Comparison of ENCODE assay signal across 10 mouse cellular contexts in genomic region chr8:4257350-4257749, GRCm38 (mm10). TPM values are rescaled to one million over a fixed set of nuclear protein-coding genes. Genes with fewer than 3 reads are reported as not detected.
A peak's percentile ranks its signal among the peaks of the same experiment; 100 is the strongest.
DNase-seq lines count a peak whose midpoint lies in the region; ATAC-seq and TF ChIP-seq lines count a peak whose summit lies in the region.
"Had no signal": no experiment of that assay in that cellular context is flagged by ENCODE, and none has a peak within 500 bp of the region (broad histone marks: within the 10 kb centered on the region; RNA-seq: fewer than 3 reads in every experiment).

No protein-coding gene starts in this region.

- ATAC-seq in kidney, embryonic 15.5 days (replicated peaks; ENCODE audit: low FRiP score) = no peak
- ATAC-seq in forebrain, embryonic 12.5 days (ENCODE audit: low FRiP score) = no peak
- ATAC-seq in limb, embryonic 11.5 days (ENCODE audit: insufficient number of reproducible peaks, low FRiP score, low TSS enrichment, low read depth) = no peak
- ATAC-seq in monocyte, adult 5-6 weeks (replicated peaks; ENCODE audit: insufficient number of reproducible peaks, low FRiP score, low TSS enrichment, poor library complexity, severe bottlenecking) = no peak

- peak overlapping the region; percentile 81 for H3K4me2 ChIP-seq in kidney, embryonic 15.5 days
- H3K4me2 ChIP-seq in forebrain, embryonic 12.5 days = peak overlapping the region; percentile 61
- H3K4me2 ChIP-seq in limb, embryonic 11.5 days (ENCODE audit: low read depth, severe bottlenecking) = peak overlapping the region; percentile 48

- no peak for TF ChIP-seq POLR2A in olfactory bulb, adult 2 months (IDR thresholded peaks at IDR 0.05; ENCODE audit: insufficient read depth, low read depth, low read length)

- no peak for DNase-seq in kidney, adult 18-20 months
- no peak for DNase-seq in limb, embryonic 11.5 days (ENCODE audit: low spot score)
- DNase-seq in cerebellum, adult 18-20 months = no peak
- DNase-seq in lung, postnatal 25 days (ENCODE audit: low spot score) = no peak
- DNase-seq: thymus, postnatal 14 days had no signal

- H3K27ac ChIP-seq in kidney, embryonic 15.5 days = no peak overlapping the region
- peak overlapping the region; percentile 97; the same call in 1 of the 2 replicates for H3K27ac ChIP-seq in forebrain, embryonic 12.5 days
- no peak overlapping the region for H3K27ac ChIP-seq in limb, embryonic 11.5 days (replicated peaks; ENCODE audit: low read depth, low read length)
- H3K27ac ChIP-seq in olfactory bulb, adult 2 months (ENCODE audit: insufficient read depth, low read depth, low read length) = peak overlapping the region; percentile 92

- no peaks in the 10 kb centered on the region for H3K27me3 ChIP-seq in kidney, embryonic 15.5 days
- no peaks in the 10 kb centered on the region for H3K27me3 ChIP-seq in forebrain, embryonic 12.5 days
- no peaks in the 10 kb centered on the region for H3K27me3 ChIP-seq in limb, embryonic 11.5 days (ENCODE audit: control insufficient read depth, insufficient read depth, low read length)
- H3K27me3 ChIP-seq: CH12.LX had no signal

- H3K4me3 ChIP-seq in kidney, embryonic 15.5 days (replicated peaks) = peak overlapping the region; percentile 71
- peak overlapping the region; percentile 83 for H3K4me3 ChIP-seq in forebrain, embryonic 12.5 days (replicated peaks)
- H3K4me3 ChIP-seq in limb, embryonic 11.5 days (ENCODE audit: low read depth, low read length) = no peak overlapping the region
- peak overlapping the region; percentile 95 for H3K4me3 ChIP-seq in olfactory bulb, adult 2 months (ENCODE audit: insufficient read depth, low read depth, low read length)

- no peaks in the 10 kb centered on the region for H3K9me3 ChIP-seq in kidney, embryonic 15.5 days (replicated peaks)
- no peaks in the 10 kb centered on the region for H3K9me3 ChIP-seq in forebrain, embryonic 12.5 days
- no peaks in the 10 kb centered on the region; the same call in 1 of the 2 replicates for H3K9me3 ChIP-seq in limb, embryonic 11.5 days (ENCODE audit: control insufficient read depth, low read length)

- 71% methylated on average over 4 of the region's 4 CpGs for WGBS in kidney, embryonic 15.5 days
- 66% methylated on average over 4 of the region's 4 CpGs for WGBS in forebrain, embryonic 12.5 days
- 85% methylated on average over 4 of the region's 4 CpGs for WGBS in limb, embryonic 11.5 days
- whole genome bisulfite sequencing in olfactory bulb, adult 2 months = 23% methylated on average over 4 of the region's 4 CpGs

- peaks cover 46% of the 10 kb centered on the region for H3K4me1 ChIP-seq in kidney, embryonic 15.5 days
- peaks cover 43% of the 10 kb centered on the region for H3K4me1 ChIP-seq in forebrain, embryonic 12.5 days
- H3K4me1 ChIP-seq in limb, embryonic 11.5 days (ENCODE audit: control insufficient read depth, insufficient read depth, low read length) = peaks cover 18% of the 10 kb centered on the region; the same call in 1 of the 2 replicates
- peaks cover 50% of the 10 kb centered on the region for H3K4me1 ChIP-seq in olfactory bulb, adult 2 months (ENCODE audit: control insufficient read depth, insufficient read depth, low read length)

- peak overlapping the region; percentile 71; the same call in 1 of the 2 replicates for H3K9ac ChIP-seq in kidney, embryonic 15.5 days
- H3K9ac ChIP-seq in forebrain, embryonic 12.5 days = peak overlapping the region; percentile 90
- no peak overlapping the region; the same call in 1 of the 2 replicates for H3K9ac ChIP-seq in limb, embryonic 11.5 days (ENCODE audit: low read length)

- TF ChIP-seq CTCF in olfactory bulb, adult 2 months (IDR thresholded peaks at IDR 0.05; ENCODE audit: insufficient read depth, low read depth, low read length) = no peak

- H3K36me3 ChIP-seq in kidney, embryonic 15.5 days = peaks cover 53% of the 10 kb centered on the region
- peaks cover 61% of the 10 kb centered on the region for H3K36me3 ChIP-seq in forebrain, embryonic 12.5 days (replicated peaks)
- peaks cover 7% of the 10 kb centered on the region for H3K36me3 ChIP-seq in limb, embryonic 11.5 days (ENCODE audit: control insufficient read depth, insufficient read depth, low read length)

RNA-seq across cellular contexts. Expression of gene Ctxn1, which starts 1.7 kb away (rescaled TPM):
- 98.6 and 110 TPM in 2 replicates for polyA plus RNA-seq in kidney, embryonic 15.5 days (2015; fragmentation: Nextera tagmentation; extraction: Ambion mirVana)
- 189 and 199 TPM in 2 replicates for polyA plus RNA-seq in forebrain, embryonic 12.5 days (2016; fragmentation: Nextera tagmentation; extraction: Ambion mirVana)
- polyA plus RNA-seq in limb, embryonic 11.5 days (2014; fragmentation: Nextera tagmentation; extraction: Ambion mirVana) = 97.6 and 106 TPM in 2 replicates
- polyA plus RNA-seq in olfactory bulb, adult 2 months (2012; ENCODE audit: insufficient read depth, insufficient read length, low replicate concordance, missing spikeins) = not detected in 2 replicates
- total RNA-seq in monocyte, adult 5-6 weeks (2017) = 0.29 to 1.5 TPM in 2 of 3 replicates, not detected in the other

RNA-seq across cellular contexts. Expression of gene Snapc2, which starts 4.5 kb away (rescaled TPM):
- polyA plus RNA-seq in kidney, embryonic 15.5 days (2015; fragmentation: Nextera tagmentation; extraction: Ambion mirVana) = 56.1 and 62.9 TPM in 2 replicates
- polyA plus RNA-seq in forebrain, embryonic 12.5 days (2016; fragmentation: Nextera tagmentation; extraction: Ambion mirVana) = 63.2 and 67.2 TPM in 2 replicates
- polyA plus RNA-seq in limb, embryonic 11.5 days (2014; fragmentation: Nextera tagmentation; extraction: Ambion mirVana) = 63.4 and 73.5 TPM in 2 replicates
- polyA plus RNA-seq in olfactory bulb, adult 2 months (2012; ENCODE audit: insufficient read depth, insufficient read length, low replicate concordance, missing spikeins) = not detected in 2 replicates
- total RNA-seq in monocyte, adult 5-6 weeks (2017) = 4.6 to 7.5 TPM (median 6.2 TPM) in 3 replicates

RNA-seq across cellular contexts. Expression of gene Tgfbr3l, which starts 9.3 kb away (rescaled TPM):
- polyA plus RNA-seq in kidney, embryonic 15.5 days (2015; fragmentation: Nextera tagmentation; extraction: Ambion mirVana) = 3.8 and 6.5 TPM in 2 replicates
- 3.7 and 4.5 TPM in 2 replicates for polyA plus RNA-seq in forebrain, embryonic 12.5 days (2016; fragmentation: Nextera tagmentation; extraction: Ambion mirVana)
- polyA plus RNA-seq in limb, embryonic 11.5 days (2014; fragmentation: Nextera tagmentation; extraction: Ambion mirVana) = 1.5 and 3.0 TPM in 2 replicates
- polyA plus RNA-seq in olfactory bulb, adult 2 months (2012; ENCODE audit: insufficient read depth, insufficient read length, low replicate concordance, missing spikeins) = not detected in 2 replicates
- 0.95 to 1.8 TPM (median 0.97 TPM) in 3 replicates for total RNA-seq in monocyte, adult 5-6 weeks (2017)

RNA-seq across cellular contexts. Expression of gene Timm44, which starts 18.4 kb away (rescaled TPM):
- 64.5 and 69.5 TPM in 2 replicates for polyA plus RNA-seq in kidney, embryonic 15.5 days (2015; fragmentation: Nextera tagmentation; extraction: Ambion mirVana)
- 54.1 and 55.6 TPM in 2 replicates for polyA plus RNA-seq in forebrain, embryonic 12.5 days (2016; fragmentation: Nextera tagmentation; extraction: Ambion mirVana)
- polyA plus RNA-seq in limb, embryonic 11.5 days (2014; fragmentation: Nextera tagmentation; extraction: Ambion mirVana) = 78.0 and 80.0 TPM in 2 replicates
- not detected in 2 replicates for polyA plus RNA-seq in olfactory bulb, adult 2 months (2012; ENCODE audit: insufficient read depth, insufficient read length, low replicate concordance, missing spikeins)
- total RNA-seq in monocyte, adult 5-6 weeks (2017) = 55.0 to 89.8 TPM (median 63.5 TPM) in 3 replicates

RNA-seq across cellular contexts. Expression of gene Gm49320, which starts 18.7 kb away (rescaled TPM):
- 0.86 and 0.91 TPM in 2 replicates for polyA plus RNA-seq in kidney, embryonic 15.5 days (2015; fragmentation: Nextera tagmentation; extraction: Ambion mirVana)
- 1.3 and 1.8 TPM in 2 replicates for polyA plus RNA-seq in forebrain, embryonic 12.5 days (2016; fragmentation: Nextera tagmentation; extraction: Ambion mirVana)
- polyA plus RNA-seq in limb, embryonic 11.5 days (2014; fragmentation: Nextera tagmentation; extraction: Ambion mirVana) = 0.68 and 1.0 TPM in 2 replicates
- not detected in 2 replicates for polyA plus RNA-seq in olfactory bulb, adult 2 months (2012; ENCODE audit: insufficient read depth, insufficient read length, low replicate concordance, missing spikeins)
- total RNA-seq in monocyte, adult 5-6 weeks (2017) = not detected in 3 replicates

Comparison
In these comparisons a context has a peak if more than half of its experiments do, and no peak if none do; other contexts are left out.
1. H3K27ac ChIP-seq: peak in forebrain, embryonic 12.5 days (single experiment) and olfactory bulb, adult 2 months (single experiment); none in kidney, embryonic 15.5 days (single experiment) and limb, embryonic 11.5 days (single experiment).
2. RNA of gene Snapc2, which starts 4.5 kb away (polyA plus RNA-seq): 63.4 to 73.5 TPM in limb, embryonic 11.5 days, 63.2 to 67.2 TPM in forebrain, embryonic 12.5 days and 56.1 to 62.9 TPM in kidney, embryonic 15.5 days; not detected in olfactory bulb, adult 2 months; every median in the first group is over 10 times any median in the second.
3. Peak in every context shown above with its lines, with median percentiles within 50 percentile points of each other: H3K4me2 ChIP-seq.